Mouse (Mus musculus): ENCODE measurements at regions not wholly inside any gene's neighbourhood (a gene's known extent, or its start where the extent isn't known, plus 50 kb on each side); places are given as distances from the start of the nearest gene placed in this dataset.

- TF ChIP-seq POLR2A (IDR thresholded peaks at IDR 0.05; ENCODE audit: low read depth, low read length) (no peak), CTCF (IDR thresholded peaks at IDR 0.05; ENCODE audit: borderline replicate concordance, insufficient read depth, low read length) (no peak)
These were observed 225.5 kb upstream of the Hs6st1 start for GRCm38 (mm10) chr1:35842707-35843106.

Data from embryonic fibroblast, embryonic 13.5 days (primary cell).